Comparison of ENCODE assay signal across 1 mouse cellular context in genomic region chr10:117709930-117710603, GRCm38 (mm10).
A peak's percentile ranks its signal among the peaks of the same experiment; 100 is the strongest.
TF ChIP-seq lines count a peak whose summit lies in the region.

No protein-coding gene starts in this region.

TF ChIP-seq in CH12.LX, 34 proteins besides CTCF, POLR2A, EP300 and RAD21 (continued from another document):
- TF ChIP-seq IRF4 (IDR thresholded peaks at IDR 0.05; ENCODE audit: low read depth, low read length) (peak; percentile 96), TCF12 (IDR thresholded peaks at IDR 0.05; ENCODE audit: low read depth, low read length) (peak; percentile 95), MEF2A (IDR thresholded peaks at IDR 0.05; ENCODE audit: borderline replicate concordance, low read depth, low read length) (peak; percentile 95), POLR2AphosphoS2 (IDR thresholded peaks at IDR 0.05; ENCODE audit: low read depth, low read length) (peak; percentile 49; the same call in 1 of the 2 replicates), ELF1 (IDR thresholded peaks at IDR 0.05; ENCODE audit: low read depth, low read length) (peak; percentile 91)
TF ChIP-seq in CH12.LX: peak in this region for 22.
